Mouse (Mus musculus) bone marrow, adult 2 months (tissue): ENCODE data around the gene Txndc12.

Experiments
- CTCF ChIP-seq: fragments of 200-500 bp; IDR thresholded peaks from 2 replicates; pipeline ENCODE4 v1.5.1; 2011; ENCODE audit warnings: low read length, control low read depth; ENCODE audit not compliant: control insufficient read depth, insufficient read depth
- POLR2A ChIP-seq: fragments of 200-500 bp; IDR thresholded peaks from 2 replicates; pipeline ENCODE4 v1.6.1; 2011; ENCODE audit warnings: low read depth, mild to moderate bottlenecking, control low read depth, low read length, borderline replicate concordance; ENCODE audit not compliant: control insufficient read depth

GRCm38 (mm10) chr4:108825677-108826076, 8.7 kb upstream of the Txndc12 start:
- no peak for TF ChIP-seq POLR2A
- no peak for TF ChIP-seq CTCF
